Mouse (Mus musculus) gastrocnemius, postnatal 4 days (tissue): Measurements from ENCODE around the gene Tpo. TPM values are rescaled to one million over a fixed set of nuclear protein-coding genes. Genes with fewer than 3 reads are reported as not detected.

ENCODE experiments used
- DNase-seq, 2 experiments: peaks; one replicate each; pipeline ENCODE4 v3.0.0; 2021 to 2022; ENCODE audit warnings: low spot score in 2 of 2, mixed read lengths in 2 of 2
- long read RNA-seq, 2 experiments: library from polyadenylated mRNA; stranded (forward); transcript quantifications; one replicate each; pipeline ENCODE4 v2.0.0; 2021
- total RNA-seq, 2 experiments: library from RNA; stranded (reverse); gene quantifications; 2 replicates each; pipeline ENCODE4 v1.2.3; 2021

The Tpo gene
- total RNA-seq, result not detected
- long read RNA-seq, experiment 1, result 0 reads
- long read RNA-seq, experiment 2, result 0 reads

- no peak for DNase-seq
Observed at GRCm38 (mm10) chr12:30132524-30132923, at the start of gene Tpo. Gene Tpo (minus strand): TSS chr12:30132624.

GRCm38 (mm10) chr12:30181721-30182120 lies 49.3 kb upstream of the Tpo start:
- DNase-seq, result no peak

- no peak for DNase-seq
Observed at GRCm38 (mm10) chr12:30179623-30180022, 47.2 kb upstream of the Tpo start.

- DNase-seq, result no peak
Observed at GRCm38 (mm10) chr12:30177966-30178365, 45.5 kb upstream of the Tpo start.

- no peak for DNase-seq
Observed at GRCm38 (mm10) chr12:30177529-30177928, 45.1 kb upstream of the Tpo start.

GRCm38 (mm10) chr12:30168491-30168890 lies 36.1 kb upstream of the Tpo start:
- no peak for DNase-seq

- no peak for DNase-seq
Observed at GRCm38 (mm10) chr12:30164538-30164937, 32.1 kb upstream of the Tpo start.

GRCm38 (mm10) chr12:30164005-30164404 lies 31.6 kb upstream of the Tpo start:
- no peak for DNase-seq

GRCm38 (mm10) chr12:30161731-30162406 lies 29.4 kb upstream of the Tpo start:
- no peak for DNase-seq

- DNase-seq, result peak in 1 of 2 experiments; percentile 28
Observed at GRCm38 (mm10) chr12:30160475-30160874, 28.1 kb upstream of the Tpo start.

GRCm38 (mm10) chr12:30159788-30160187 lies 27.4 kb upstream of the Tpo start:
- DNase-seq, result no peak

- DNase-seq, result no peak
Observed at GRCm38 (mm10) chr12:30154079-30154673, 21.8 kb upstream of the Tpo start.

GRCm38 (mm10) chr12:30142085-30142484 lies 9.7 kb upstream of the Tpo start:
- no peak for DNase-seq

GRCm38 (mm10) chr12:30129411-30129716 lies 3.1 kb downstream of the Tpo start:
- no peak for DNase-seq

- peak; percentile 41 to 72 for DNase-seq
Observed at GRCm38 (mm10) chr12:30128561-30129410, 3.6 kb downstream of the Tpo start.

GRCm38 (mm10) chr12:30122347-30122746 lies 10.1 kb downstream of the Tpo start:
- DNase-seq, result no peak

GRCm38 (mm10) chr12:30112271-30112670 lies 20.2 kb downstream of the Tpo start:
- DNase-seq, result no peak

- DNase-seq, result no peak
Observed at GRCm38 (mm10) chr12:30109646-30110605, 22.5 kb downstream of the Tpo start.

- DNase-seq, result no peak
Observed at GRCm38 (mm10) chr12:30102891-30103565, 29.4 kb downstream of the Tpo start.

- DNase-seq, result no peak
Observed at GRCm38 (mm10) chr12:30092081-30092480, 40.3 kb downstream of the Tpo start.
